Mouse (Mus musculus) thymus, adult 2 months (tissue): ENCODE measurements around the gene Cisd3. TPM values are rescaled to one million over a fixed set of nuclear protein-coding genes. Genes with fewer than 3 reads are reported as not detected.
"Not testable (repeated sequence)": the region's sequence is repeated elsewhere in the genome, so short reads cannot be mapped to it uniquely, and the experiment has no call there.

Source experiments
- DNase-seq: peaks from one replicate; pipeline ENCODE4 v3.0.0; 2021
- H3K27ac ChIP-seq: fragments of 200-500 bp; 2 replicates; pipeline ENCODE4 v1.5.1; 2012; ENCODE audit warnings: low read length, control low read depth; ENCODE audit not compliant: control insufficient read depth, insufficient read depth
- H3K27me3 ChIP-seq: fragments of 200-500 bp; 2 replicates; pipeline ENCODE4 v1.6.1; 2012; ENCODE audit warnings: mild to moderate bottlenecking, low read length, moderate library complexity, mixed read lengths; ENCODE audit not compliant: control insufficient read depth, insufficient read depth
- H3K36me3 ChIP-seq: fragments of 200-500 bp; 2 replicates; pipeline ENCODE4 v1.6.1; 2012; ENCODE audit warnings: mild to moderate bottlenecking, low read length, moderate library complexity; ENCODE audit not compliant: control insufficient read depth, insufficient read depth
- H3K4me1 ChIP-seq: fragments of 200-500 bp; replicated peaks from 2 replicates; pipeline ENCODE4 v1.6.1; 2012; ENCODE audit warnings: low read length; ENCODE audit not compliant: control insufficient read depth, insufficient read depth
- H3K4me3 ChIP-seq: fragments of 200-500 bp; 2 replicates; pipeline ENCODE4 v1.5.1; 2012; ENCODE audit warnings: mild to moderate bottlenecking, low read length, control low read depth, moderate library complexity; ENCODE audit not compliant: control insufficient read depth, insufficient read depth
- CTCF ChIP-seq: fragments of 200-500 bp; IDR thresholded peaks from 2 replicates; pipeline ENCODE4 v1.5.1; 2012; ENCODE audit warnings: mild to moderate bottlenecking, control low read depth, low read length, moderate library complexity, borderline replicate concordance; ENCODE audit not compliant: control insufficient read depth, poor library complexity, insufficient read depth; ENCODE audit errors: extremely low read depth
- POLR2A ChIP-seq: fragments of 200-500 bp; IDR thresholded peaks from 2 replicates; pipeline ENCODE4 v1.6.1; 2012; ENCODE audit warnings: mild to moderate bottlenecking, low read length, control low read depth, moderate library complexity; ENCODE audit not compliant: control insufficient read depth, poor library complexity, insufficient read depth; ENCODE audit errors: extremely low read depth
- WGBS: fragments of 180-500 bp; shearing (Covaris S2); methylation state at CpG from one replicate; pipeline ENCODE4 v1.1.7; 2018; 5-methylcytosine and 5-hydroxymethylcytosine counted together
- polyA plus RNA-seq: library from polyadenylated mRNA; depleted of rRNA; stranded (reverse); fragments of >200 nt; gene quantifications from 2 replicates; pipeline ENCODE4 v1.2.3, GENCODE M21; 2012

The Cisd3 gene
- polyA plus RNA-seq, 1 experiment = 24.9 TPM

DNA sequence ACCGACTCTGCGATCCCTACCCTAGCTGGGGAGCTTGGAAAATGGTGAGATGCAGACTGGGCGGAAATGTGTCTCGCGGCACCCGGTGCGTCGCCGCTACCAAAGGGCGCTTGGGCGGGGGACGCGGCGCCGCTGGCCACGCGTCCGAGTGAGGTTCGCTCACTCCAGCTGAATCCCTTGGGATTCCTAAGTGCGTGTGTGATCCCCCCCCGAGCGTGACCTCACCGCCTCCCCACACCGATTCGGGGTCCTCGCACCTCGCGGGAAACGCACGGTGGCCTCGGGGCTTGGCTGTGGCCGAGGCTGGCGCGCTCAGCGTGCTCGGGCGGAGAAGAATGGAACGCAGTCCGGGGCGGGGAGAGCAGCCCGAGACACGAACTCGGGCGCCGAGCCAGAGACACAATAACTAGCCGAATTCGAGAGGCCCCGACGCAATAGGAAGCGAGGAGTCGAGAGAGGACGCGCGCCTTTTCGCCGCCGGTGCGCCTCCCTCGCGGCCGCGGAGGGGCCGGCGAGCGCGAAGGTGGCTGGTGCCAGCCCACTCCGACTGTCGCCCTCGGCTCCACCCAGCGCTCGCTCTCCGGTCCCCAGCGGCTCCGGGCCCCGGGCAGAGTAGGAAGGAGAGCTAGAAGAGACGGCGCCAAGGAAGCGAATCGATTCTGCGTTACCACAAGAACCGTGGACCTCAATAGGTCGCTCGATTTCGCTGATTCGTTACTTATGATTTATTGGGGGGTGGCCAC is 14.5 kb downstream of the Cisd3 start, which contains the start of gene Pcgf2:
Gene Pcgf2 (minus strand): TSS at position 495 of the 743 bp plus-strand sequence.
- H3K27ac ChIP-seq = no peak within 1 kb of the TSS
- H3K4me1 ChIP-seq = peaks cover 29% of the 10 kb centered on the region
- WGBS = under 1% methylated on average over 85 of the region's 85 CpGs
- TF ChIP-seq POLR2A (no peak), CTCF (no peak)
- no peaks in the 10 kb centered on the region for H3K36me3 ChIP-seq
- DNase-seq = no peak
- peak within 1 kb of the TSS; percentile 43 for H3K4me3 ChIP-seq
- peaks cover 14% of the 10 kb centered on the region; the same call in 1 of the 2 replicates for H3K27me3 ChIP-seq

DNA sequence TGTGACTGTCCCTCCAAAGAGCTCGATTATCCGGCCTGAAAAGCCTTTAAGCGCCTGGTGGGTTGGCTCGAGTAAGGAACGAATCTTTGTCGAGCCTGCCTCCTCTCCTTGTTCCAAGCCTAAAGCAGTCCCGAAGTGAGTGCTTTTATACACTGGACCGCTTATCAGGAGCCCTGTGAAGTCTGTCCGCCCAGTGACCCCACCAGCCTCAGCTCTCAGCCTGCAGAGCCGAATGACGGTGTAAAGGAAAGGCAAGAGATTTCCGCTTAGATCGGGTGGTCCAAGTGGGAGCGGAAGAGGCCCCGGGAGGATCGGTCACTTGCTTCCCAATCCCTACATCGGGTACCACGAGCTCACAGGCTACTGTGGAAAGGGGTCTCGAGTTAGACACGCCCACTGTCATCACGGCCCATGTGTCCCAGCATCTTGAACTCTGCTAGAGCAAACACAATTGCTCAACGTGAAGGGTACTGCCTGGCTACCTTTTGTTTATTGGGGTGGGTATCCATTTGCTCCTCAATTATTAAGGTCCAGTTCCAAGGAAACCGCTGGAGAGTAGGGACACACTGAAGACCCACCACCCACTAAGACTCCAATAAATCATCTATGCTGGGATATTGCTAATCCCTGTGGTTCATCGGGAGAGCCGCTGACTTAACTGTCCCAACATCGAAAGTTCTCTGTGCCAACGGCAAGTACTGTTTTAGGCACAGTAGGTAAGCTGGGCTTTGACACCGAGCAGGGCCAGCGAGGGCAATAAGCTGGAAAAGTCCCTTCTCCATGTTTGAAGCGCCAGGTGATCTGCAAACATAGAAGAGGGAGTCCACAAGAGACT is 15.3 kb downstream of the Cisd3 start:
- Histone ChIP-seq H3K27me3 (peaks cover 14% of the 10 kb centered on the region; the same call in 1 of the 2 replicates), H3K36me3 (no peaks in the 10 kb centered on the region), H3K4me3 (peak overlapping the region; percentile 43), H3K27ac (no peak overlapping the region), H3K4me1 (peaks cover 29% of the 10 kb centered on the region)
- TF ChIP-seq CTCF (no peak), POLR2A (no peak)
- no peak for DNase-seq
- 24% methylated on average over 30 of the region's 30 CpGs for WGBS

- H3K4me3 ChIP-seq = no peak overlapping the region
- DNase-seq = no peak
- TF ChIP-seq POLR2A = no peak
- no peak for TF ChIP-seq CTCF
Measured at GRCm38 (mm10) chr11:97701581-97702392, 16.2 kb downstream of the Cisd3 start.

GRCm38 (mm10) chr11:97702393-97702745 is 16.7 kb downstream of the Cisd3 start:
- H3K36me3 ChIP-seq = peaks cover 9% of the 10 kb centered on the region
- peak overlapping the region; percentile 7; the same call in 1 of the 2 replicates for H3K27ac ChIP-seq
- WGBS = under 1% methylated on average over 24 of the region's 24 CpGs
- H3K4me1 ChIP-seq = peaks cover 29% of the 10 kb centered on the region
- H3K4me3 ChIP-seq = peak overlapping the region; percentile 69
- peak; percentile 78 for DNase-seq
- peaks cover 14% of the 10 kb centered on the region; the same call in 1 of the 2 replicates for H3K27me3 ChIP-seq
- TF ChIP-seq POLR2A (no peak), CTCF (no peak)

More at GRCm38 (mm10) chr11:97701581-97702392, 16.2 kb downstream of the Cisd3 start:
- Histone ChIP-seq H3K27ac (no peak overlapping the region), H3K36me3 (peaks cover 7% of the 10 kb centered on the region), H3K27me3 (peaks cover 14% of the 10 kb centered on the region; the same call in 1 of the 2 replicates), H3K4me1 (peaks cover 29% of the 10 kb centered on the region)
- WGBS = 50% methylated on average over 15 of the region's 15 CpGs

- peak; percentile 99 for DNase-seq
- Histone ChIP-seq H3K36me3 (peaks cover 13% of the 10 kb centered on the region), H3K27ac (peak within 1 kb of the TSS; percentile 7; the same call in 1 of the 2 replicates), H3K27me3 (peaks cover 14% of the 10 kb centered on the region; the same call in 1 of the 2 replicates), H3K4me1 (peaks cover 29% of the 10 kb centered on the region), H3K4me3 (peak within 1 kb of the TSS; percentile 96)
- under 1% methylated on average over 35 of the region's 35 CpGs for WGBS
- TF ChIP-seq POLR2A (peak; percentile 81), CTCF (no peak)
Measured at GRCm38 (mm10) chr11:97703039-97703826, 17.6 kb downstream of the Cisd3 start, which contains the start of gene Psmb3. Gene Psmb3 (plus strand): TSS chr11:97703399.

GRCm38 (mm10) chr11:97710067-97710466 is 24.4 kb downstream of the Cisd3 start:
- DNase-seq, H3K27me3 ChIP-seq, H3K27ac ChIP-seq, H3K4me3 ChIP-seq: not testable (repeated sequence)
- Histone ChIP-seq H3K36me3 (peaks cover 35% of the 10 kb centered on the region), H3K4me1 (peaks cover 10% of the 10 kb centered on the region)
- 90% methylated on average over 2 of the region's 2 CpGs for WGBS
